Mouse (Mus musculus) kidney, postnatal 4 days (tissue): ENCODE results near the gene Trim69.
A peak's percentile ranks its signal among the peaks of the same experiment; 100 is the strongest.

Experiments used
- DNase-seq, 2 experiments: peaks; one replicate each; pipeline ENCODE4 v3.0.0; 2021; ENCODE audit warnings: mixed read lengths in 2 of 2

Trim69 gene

GRCm38 (mm10) chr2:122153681-122154365 lies 6.7 kb upstream of the Trim69 start:
- no peak for DNase-seq

DNA sequence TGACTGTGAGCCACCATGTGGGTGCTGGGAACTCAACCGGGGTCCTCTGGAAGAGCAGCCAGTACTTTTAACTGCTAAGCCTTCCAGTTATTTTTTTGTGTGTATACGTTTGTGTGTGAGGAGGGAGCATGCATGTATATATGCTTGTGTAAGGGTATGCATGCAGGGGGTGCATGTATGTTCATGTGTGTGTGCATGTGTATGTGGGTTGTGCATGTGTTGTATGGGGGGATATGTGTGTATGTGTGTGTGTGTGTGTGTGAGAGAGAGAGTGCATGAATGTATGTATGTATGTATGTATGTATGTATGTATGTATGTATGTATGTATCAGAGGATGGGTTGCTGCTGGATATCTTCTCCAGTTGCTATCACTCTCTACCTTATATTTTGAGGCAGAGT lies 6.0 kb upstream of the Trim69 start:
- DNase-seq: no peak

GRCm38 (mm10) chr2:122155292-122155691 lies 5.2 kb upstream of the Trim69 start:
- no peak for DNase-seq

DNA sequence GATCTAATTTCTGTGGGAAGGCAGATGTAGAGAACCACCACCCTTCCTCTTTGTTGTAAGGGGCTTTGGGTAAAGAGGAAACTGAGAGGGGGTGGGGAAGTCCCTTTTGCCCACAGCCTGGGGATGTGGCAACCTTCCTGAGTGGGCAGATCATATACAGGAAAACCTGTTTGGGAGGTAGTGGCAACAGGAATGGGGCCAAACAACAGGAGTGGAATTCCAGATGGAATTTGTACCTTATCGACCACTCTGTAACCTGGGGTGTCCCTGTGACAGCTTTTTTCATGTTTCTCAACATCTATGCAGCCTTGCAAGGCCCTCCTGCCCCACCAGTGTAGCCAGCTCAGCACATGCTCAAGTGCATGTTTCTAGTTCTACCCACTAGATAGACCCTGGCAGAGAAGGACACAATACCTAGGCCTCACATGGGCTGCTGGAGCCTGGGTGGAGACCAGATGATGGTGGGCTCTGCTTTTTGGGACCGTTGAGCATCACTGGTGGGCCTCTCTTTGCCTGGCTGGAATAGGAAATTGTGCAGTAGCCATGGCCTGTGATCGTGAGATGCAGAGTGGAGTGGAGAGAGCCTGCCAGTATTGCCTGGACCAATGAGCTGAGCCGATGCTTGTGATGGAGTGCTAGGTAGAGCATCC lies 4.3 kb upstream of the Trim69 start:
- DNase-seq: no peak

GRCm38 (mm10) chr2:122157561-122157960 lies 2.9 kb upstream of the Trim69 start:
- DNase-seq: no peak

DNA sequence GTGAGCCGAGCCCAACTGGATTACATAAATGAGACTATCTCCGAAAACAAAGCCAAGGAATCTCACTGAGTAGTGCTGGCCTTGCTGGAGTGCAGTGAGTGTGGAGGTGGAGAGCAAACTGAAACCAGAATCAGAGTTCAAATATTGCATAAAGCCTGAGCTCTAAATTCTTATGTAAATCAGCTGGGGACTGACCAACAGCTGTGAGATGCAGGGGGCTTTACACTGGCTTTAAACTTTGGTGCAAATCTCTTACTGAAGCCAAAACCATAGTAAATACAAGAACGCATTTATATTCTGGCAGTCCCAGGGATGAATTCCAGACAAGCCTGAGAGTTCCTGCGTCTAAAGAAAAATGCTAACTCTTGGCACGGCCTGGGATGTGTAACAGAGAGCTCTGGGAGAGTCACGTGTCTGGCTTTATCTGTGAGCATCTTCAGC lies 2.1 kb upstream of the Trim69 start:
- no peak for DNase-seq

DNA sequence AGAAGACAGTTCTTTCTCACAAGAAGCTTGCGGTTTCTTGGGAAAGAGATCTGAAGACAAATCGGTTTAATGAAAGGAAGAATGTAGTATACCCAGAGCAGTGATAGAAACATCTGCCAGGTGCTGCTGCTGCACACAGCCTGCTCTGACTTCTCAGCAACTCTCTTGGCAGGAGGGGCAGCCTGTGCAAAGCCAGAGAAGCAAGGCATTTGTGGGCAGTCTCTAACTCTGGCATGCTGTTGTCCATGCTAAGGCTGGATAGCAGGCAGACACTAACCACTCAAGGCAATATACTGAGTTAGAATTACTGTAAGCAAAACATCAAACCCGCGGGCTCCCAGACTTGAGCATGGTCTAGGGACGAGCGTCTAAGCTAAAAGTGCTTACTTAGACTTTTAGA lies 833 bp upstream of the Trim69 start:
- no peak for DNase-seq

DNA sequence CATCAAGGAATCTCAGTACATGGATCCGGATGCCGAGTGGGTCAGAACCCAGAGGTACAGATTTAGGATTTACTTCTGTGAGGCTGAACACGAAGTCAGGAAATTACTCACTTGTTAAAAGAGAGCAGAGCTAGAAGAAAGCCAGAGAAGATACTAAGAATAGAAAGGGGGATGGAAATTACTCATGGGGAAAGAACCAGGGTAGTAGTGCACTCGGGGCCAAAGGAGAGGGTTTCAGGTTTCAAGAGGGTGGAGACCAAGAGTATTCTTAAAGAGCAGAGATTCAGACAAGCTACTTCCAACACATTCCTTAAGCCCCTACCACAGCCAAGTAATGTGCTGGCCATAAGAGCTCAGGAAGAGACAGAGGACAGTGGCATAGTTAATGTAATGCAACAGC lies 1.0 kb downstream of the Trim69 start:
- no peak for DNase-seq

- DNase-seq: no peak
Observed at GRCm38 (mm10) chr2:122162529-122162928, 2.0 kb downstream of the Trim69 start.

GRCm38 (mm10) chr2:122163430-122164195 lies 3.1 kb downstream of the Trim69 start:
- no peak for DNase-seq

- DNase-seq: no peak
Observed at GRCm38 (mm10) chr2:122164293-122164692, 3.8 kb downstream of the Trim69 start.

GRCm38 (mm10) chr2:122171292-122171691 lies 10.8 kb downstream of the Trim69 start:
- no peak for DNase-seq

DNA sequence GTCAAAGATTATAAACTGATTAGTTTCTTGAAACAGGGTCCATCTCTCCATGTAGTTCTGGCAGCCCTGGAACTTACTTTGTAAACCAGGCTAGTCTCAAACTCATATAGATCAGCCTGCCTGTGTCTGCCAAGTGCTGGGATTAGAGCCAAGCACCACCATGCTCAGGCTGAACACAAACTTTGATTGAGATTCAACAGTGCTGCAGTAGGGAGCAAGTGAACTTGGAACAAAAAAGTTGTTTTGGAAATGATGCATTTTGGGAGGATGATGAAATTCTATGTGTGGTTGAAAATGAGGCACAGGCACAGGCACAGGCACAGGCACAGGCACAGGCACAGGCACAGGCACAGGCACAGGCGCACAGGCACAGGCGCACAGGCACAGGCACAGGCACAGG lies 11.7 kb downstream of the Trim69 start:
- no peak for DNase-seq

GRCm38 (mm10) chr2:122180051-122180822 lies 19.7 kb downstream of the Trim69 start:
- no peak for DNase-seq

DNA sequence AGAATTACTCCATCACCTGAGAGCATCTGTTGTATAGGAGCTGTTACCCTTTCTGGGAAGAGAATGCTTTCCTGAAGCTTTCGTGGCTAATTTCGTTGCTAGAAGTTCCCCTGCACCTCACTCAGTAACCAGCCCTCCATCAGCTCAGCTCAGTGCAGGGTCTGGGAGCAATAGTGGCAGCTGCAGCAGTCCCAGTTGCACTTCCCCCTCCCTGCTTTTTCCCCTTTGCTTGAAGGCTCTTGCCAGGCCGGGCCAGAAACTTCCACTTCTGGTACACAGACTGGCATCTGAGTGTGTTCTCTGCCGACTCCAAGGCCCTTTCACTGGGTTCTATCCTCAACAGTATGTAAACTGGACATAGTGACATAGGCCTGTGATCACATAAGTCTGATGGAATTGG lies 24.6 kb downstream of the Trim69 start:
- DNase-seq: no peak

DNA sequence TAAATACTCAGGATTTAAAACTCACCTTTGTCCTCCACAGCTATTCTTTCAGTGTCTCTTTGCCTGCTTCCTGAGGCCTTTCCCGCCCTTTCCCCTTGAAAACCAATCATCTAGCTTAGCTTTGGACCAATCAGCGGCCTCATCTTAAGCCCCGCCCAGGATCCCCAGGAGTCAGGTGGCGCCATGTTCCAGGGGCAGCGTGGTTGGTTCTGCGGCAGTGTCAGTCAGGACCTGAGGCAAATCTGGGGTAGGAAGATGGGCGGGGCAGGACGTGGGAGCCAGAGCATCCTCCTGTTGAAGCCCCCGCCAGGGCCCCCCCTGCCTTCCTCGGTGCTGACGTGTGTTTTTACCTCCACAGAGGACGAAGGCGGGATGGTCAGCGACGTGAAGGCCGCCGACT lies 25.6 kb downstream of the Trim69 start, which contains the start of the genes Patl2 and Terb2:
TSS of gene Patl2 (minus strand) at position 84 of the 400 bp plus-strand sequence.
TSS of gene Terb2 (plus strand) at position 167 of the 400 bp plus-strand sequence.
- DNase-seq: no peak

DNA sequence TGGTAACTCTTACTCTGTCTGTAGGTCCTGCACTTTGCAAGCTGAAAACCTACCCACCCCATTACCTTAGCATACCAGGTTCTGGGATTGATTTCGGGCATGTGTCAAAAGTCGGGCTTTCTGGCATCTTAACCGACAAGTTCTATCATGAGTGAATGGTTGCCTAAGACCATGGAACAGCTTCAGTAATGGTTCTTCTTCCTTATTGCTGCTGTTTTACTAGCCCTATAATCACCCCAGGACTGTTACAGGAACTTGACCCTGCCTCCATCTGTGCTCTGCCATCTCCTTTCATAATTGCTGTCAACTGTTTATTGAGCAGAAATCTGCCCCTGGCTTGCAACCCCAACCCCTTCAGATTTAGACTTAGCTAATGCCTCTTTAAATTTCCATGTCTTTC lies 26.3 kb downstream of the Trim69 start:
- DNase-seq: no peak

DNA sequence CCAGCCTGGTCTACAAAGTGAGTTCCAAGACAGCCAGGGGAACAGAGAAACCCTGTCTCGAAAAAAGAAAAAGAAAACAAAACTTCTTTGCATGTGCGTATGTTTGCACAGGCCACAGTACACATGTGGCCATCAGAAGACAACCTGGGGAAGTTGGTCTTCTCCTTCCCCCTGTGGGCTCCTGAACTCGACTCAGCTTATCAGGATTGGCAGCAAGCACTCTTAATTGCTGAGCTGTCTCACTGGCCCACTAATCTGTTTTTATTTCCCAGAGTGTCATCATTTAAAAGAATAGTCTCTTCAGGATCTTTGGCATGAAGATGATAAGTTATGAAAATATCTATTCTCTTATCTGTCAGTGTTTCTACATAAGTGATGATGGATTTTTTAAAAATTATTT lies 31.3 kb downstream of the Trim69 start:
- DNase-seq: no peak

DNA sequence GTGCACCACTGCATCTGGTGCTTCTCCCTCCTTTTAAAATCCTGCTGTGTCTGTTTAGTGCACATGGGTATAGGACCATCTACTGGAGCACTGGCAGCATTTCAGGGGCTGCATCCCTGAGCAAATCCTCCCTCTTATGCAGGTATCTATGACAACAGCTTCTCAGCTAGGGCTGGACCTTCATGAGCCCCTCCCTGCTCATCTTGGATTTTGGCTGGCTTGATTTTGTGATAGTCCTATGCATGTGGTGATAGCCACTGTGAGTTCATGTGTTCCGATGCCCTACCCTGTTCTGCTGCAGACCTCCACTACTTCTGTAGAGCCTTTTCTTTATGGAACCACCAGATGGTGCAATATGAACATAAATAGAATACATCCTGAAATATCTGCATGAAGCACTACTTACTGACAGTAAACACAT lies 34.0 kb downstream of the Trim69 start:
- DNase-seq: no peak

- no peak for DNase-seq
Observed at GRCm38 (mm10) chr2:122201501-122201900, 41.0 kb downstream of the Trim69 start.

GRCm38 (mm10) chr2:122206440-122207107 lies 46.1 kb downstream of the Trim69 start:
- DNase-seq: no peak

DNA sequence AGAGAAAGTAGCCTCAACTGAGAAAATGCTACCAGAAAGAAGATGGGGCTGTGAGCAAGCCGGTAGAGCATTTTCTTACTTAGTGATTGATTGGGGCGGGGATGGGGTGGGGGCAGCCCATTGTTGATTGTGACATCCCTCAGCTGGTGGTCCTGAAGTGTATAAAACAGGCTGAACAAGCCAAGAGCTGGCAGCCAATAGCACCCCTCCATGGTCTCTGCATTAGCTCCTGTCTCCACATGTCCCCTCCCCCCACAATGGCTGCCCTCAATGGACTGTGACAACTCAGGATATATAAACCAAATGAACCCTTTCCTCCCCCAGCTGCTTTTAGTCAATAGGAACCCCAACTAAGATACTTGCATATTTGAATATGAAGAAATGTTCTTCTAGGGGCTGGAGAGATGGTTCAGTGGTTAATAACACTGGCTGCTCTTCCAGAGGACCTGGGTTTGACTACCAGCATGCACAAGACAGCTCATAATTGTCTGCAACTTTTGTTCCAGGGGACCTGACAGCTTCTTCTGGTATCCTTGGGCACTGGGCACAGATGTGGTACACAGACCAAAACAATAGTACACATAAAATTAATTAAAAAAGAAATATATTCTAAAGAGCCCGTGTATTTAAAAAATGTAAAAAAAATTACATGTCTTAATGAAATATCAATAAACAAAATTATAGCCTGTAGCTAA lies 50.2 kb downstream of the Trim69 start:
- peak in 1 of 2 experiments; percentile 7 for DNase-seq
